Mouse (Mus musculus) heart, embryonic 12.5 days (tissue): ENCODE measurements at regions not wholly inside any gene's neighbourhood (a gene's known extent, or its start where the extent isn't known, plus 50 kb on each side); places are given as distances from the start of the nearest gene placed in this dataset.
A peak's percentile ranks its signal among the peaks of the same experiment; 100 is the strongest.

ENCODE experiments used
- ATAC-seq: fragments of 200-750 bp; cut with Nextera tagmentation; 2 replicates; pipeline ENCODE4 v1.8.0; 2017; ENCODE audit warnings: moderate TSS enrichment, moderate library complexity; ENCODE audit not compliant: insufficient number of reproducible peaks, low FRiP score
- H3K27ac ChIP-seq: fragments of 300-500 bp; sonication (generic); 2 replicates; pipeline ENCODE4 v1.5.1; 2016; ENCODE audit warnings: mild to moderate bottlenecking, moderate library complexity; ENCODE audit not compliant: poor library complexity, severe bottlenecking
- H3K27me3 ChIP-seq: fragments of 300-500 bp; sonication (generic); replicated peaks from 2 replicates; pipeline ENCODE4 v1.6.1; 2016; ENCODE audit warnings: mild to moderate bottlenecking, moderate library complexity
- H3K36me3 ChIP-seq: fragments of 300-500 bp; sonication (generic); 2 replicates; pipeline ENCODE4 v1.6.1; 2016; ENCODE audit warnings: mild to moderate bottlenecking, moderate library complexity
- H3K4me1 ChIP-seq: fragments of 300-500 bp; sonication (generic); replicated peaks from 2 replicates; pipeline ENCODE4 v1.6.1; 2016; ENCODE audit warnings: mild to moderate bottlenecking
- H3K4me2 ChIP-seq: fragments of 300-500 bp; sonication (generic); 2 replicates; pipeline ENCODE4 v1.6.1; 2016; ENCODE audit warnings: mild to moderate bottlenecking, moderate library complexity
- H3K4me3 ChIP-seq: fragments of 300-500 bp; sonication (generic); 2 replicates; pipeline ENCODE4 v1.5.1; 2016; ENCODE audit warnings: mild to moderate bottlenecking
- H3K9ac ChIP-seq: fragments of 300-500 bp; sonication (generic); 2 replicates; pipeline ENCODE4 v1.6.1; 2016; ENCODE audit warnings: mild to moderate bottlenecking, moderate library complexity
- H3K9me3 ChIP-seq: fragments of 300-500 bp; sonication (generic); replicated peaks from 2 replicates; pipeline ENCODE4 v1.6.1; 2016; ENCODE audit warnings: mild to moderate bottlenecking, moderate library complexity
- WGBS: fragments of 180-500 bp; shearing (Covaris S2); methylation state at CpG from one replicate; pipeline ENCODE4 v1.1.7; 2016; 5-methylcytosine and 5-hydroxymethylcytosine counted together

DNA sequence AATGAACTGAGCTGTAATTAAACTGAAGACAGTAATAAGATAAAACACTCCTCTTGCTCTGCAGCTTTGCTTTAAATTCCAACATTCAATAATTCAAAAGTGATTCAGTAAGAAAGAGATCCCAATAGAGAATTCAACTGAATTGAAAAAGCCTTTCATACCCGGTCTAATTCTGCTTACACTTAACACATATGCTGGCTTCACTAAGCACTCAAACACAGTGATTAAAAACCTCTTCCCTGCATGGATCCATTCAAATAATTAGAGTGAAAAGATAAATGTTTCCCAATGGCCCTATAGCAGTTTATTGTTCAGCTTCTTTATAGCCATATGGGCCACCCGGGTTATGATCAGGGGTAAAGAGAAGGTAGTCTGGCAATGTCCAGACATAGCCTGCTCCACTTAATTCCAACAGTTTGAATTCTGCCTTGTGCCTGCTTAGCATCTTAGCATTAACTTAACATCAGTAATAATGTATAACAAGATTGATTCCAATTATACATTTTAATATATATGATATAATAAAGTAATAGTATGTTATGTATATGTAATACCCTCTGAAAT is 659.9 kb upstream of the Kcnd2 start:
- H3K27me3 ChIP-seq = no peaks in the 10 kb centered on the region
- no peak for ATAC-seq
- H3K9ac ChIP-seq = no peak overlapping the region
- no peak overlapping the region for H3K4me3 ChIP-seq
- WGBS = 89% methylated on average over 2 of the region's 2 CpGs
- no peaks in the 10 kb centered on the region for H3K4me1 ChIP-seq
- H3K36me3 ChIP-seq = no peaks in the 10 kb centered on the region
- H3K27ac ChIP-seq = no peak overlapping the region
- peaks cover 5% of the 10 kb centered on the region; the same call in 1 of the 2 replicates for H3K9me3 ChIP-seq
- H3K4me2 ChIP-seq = no peak overlapping the region

DNA sequence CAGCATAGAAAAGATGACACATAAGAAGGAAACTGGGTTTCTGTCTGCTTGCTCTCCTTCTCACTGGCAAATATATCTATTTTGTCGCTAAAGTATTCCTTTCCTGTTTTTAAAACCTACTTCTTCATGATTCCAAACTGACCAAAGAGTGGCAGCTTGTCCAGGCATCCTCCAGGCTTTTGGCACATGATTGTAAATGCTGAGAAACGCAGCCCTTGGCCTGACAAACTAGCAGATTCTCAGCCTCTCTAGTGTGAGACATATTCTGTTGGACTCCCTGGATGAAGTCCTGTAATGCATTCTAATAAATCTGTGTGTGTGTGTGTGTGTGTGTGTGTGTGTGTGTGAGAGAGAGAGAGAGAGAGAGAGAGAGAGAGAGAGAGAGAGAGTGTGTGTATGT is 642.7 kb upstream of the Kcnd2 start:
- H3K27me3 ChIP-seq = no peaks in the 10 kb centered on the region
- no peak overlapping the region for H3K4me2 ChIP-seq
- WGBS = 64% methylated on average over 2 of the region's 2 CpGs
- no peak overlapping the region for H3K4me3 ChIP-seq
- no peaks in the 10 kb centered on the region for H3K9me3 ChIP-seq
- no peak overlapping the region for H3K9ac ChIP-seq
- ATAC-seq = no peak
- no peak overlapping the region for H3K27ac ChIP-seq
- no peaks in the 10 kb centered on the region for H3K36me3 ChIP-seq
- no peaks in the 10 kb centered on the region for H3K4me1 ChIP-seq

DNA sequence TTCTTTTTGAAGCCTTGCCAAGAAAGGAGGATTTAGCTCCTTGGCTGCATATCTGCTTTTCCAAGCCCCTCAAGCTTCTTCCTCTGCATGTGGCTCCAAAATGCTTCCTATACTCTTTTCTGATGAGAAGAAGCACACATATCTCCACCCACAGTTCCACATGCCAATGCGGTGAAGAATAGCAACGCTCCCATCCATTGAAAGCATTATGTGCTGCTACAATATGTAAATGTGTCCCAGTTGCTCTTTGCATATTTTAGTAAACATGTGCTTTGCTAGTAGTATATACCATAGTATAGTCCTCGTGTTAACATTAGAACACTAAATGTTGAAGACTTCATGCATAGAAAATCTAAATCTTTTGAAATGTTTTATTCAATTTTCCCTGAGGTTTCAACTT is 640.6 kb upstream of the Kcnd2 start:
- no peaks in the 10 kb centered on the region for H3K27me3 ChIP-seq
- H3K36me3 ChIP-seq = no peaks in the 10 kb centered on the region
- H3K4me1 ChIP-seq = no peaks in the 10 kb centered on the region
- ATAC-seq = no peak
- no peaks in the 10 kb centered on the region for H3K9me3 ChIP-seq
- WGBS = 80% methylated on average over 3 of the region's 3 CpGs
- H3K27ac ChIP-seq = no peak overlapping the region
- H3K4me2 ChIP-seq = no peak overlapping the region
- no peak overlapping the region for H3K4me3 ChIP-seq
- H3K9ac ChIP-seq = no peak overlapping the region

DNA sequence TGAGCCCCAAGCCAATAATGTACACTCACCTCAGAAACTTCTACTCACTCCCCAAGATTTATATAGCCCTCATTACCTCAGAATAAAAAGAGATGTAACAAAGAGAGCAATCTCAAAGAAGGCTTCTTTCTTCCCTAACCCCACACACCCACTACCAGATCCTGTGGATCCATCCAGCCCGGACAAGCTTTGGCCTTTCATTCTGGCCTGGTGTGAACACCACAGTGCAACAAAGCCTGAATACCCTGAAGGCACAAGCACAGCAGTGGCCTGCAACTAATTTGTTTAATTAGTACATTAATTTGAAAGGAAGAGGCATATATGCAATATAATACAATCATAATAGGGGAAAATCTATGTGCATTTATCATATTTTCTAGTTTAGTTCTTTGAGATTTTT is 616.5 kb upstream of the Kcnd2 start:
- WGBS = 74% methylated on average over 1 of the region's 1 CpGs
- no peak overlapping the region for H3K4me2 ChIP-seq
- H3K9me3 ChIP-seq = no peaks in the 10 kb centered on the region
- H3K9ac ChIP-seq = no peak overlapping the region
- ATAC-seq = no peak
- H3K4me3 ChIP-seq = no peak overlapping the region
- no peaks in the 10 kb centered on the region for H3K4me1 ChIP-seq
- H3K36me3 ChIP-seq = no peaks in the 10 kb centered on the region
- H3K27ac ChIP-seq = no peak overlapping the region
- no peaks in the 10 kb centered on the region for H3K27me3 ChIP-seq

GRCm38 (mm10) chr6:20604170-20604569 is 611.1 kb upstream of the Kcnd2 start:
- WGBS = 77% methylated on average over 2 of the region's 2 CpGs
- Histone ChIP-seq H3K36me3 (no peaks in the 10 kb centered on the region), H3K4me3 (no peak overlapping the region)

GRCm38 (mm10) chr6:20620476-20620875 is 594.8 kb upstream of the Kcnd2 start:
- no peak overlapping the region for H3K4me2 ChIP-seq
- no peak for ATAC-seq
- H3K27ac ChIP-seq = no peak overlapping the region
- WGBS = 60% methylated on average over 1 of the region's 1 CpGs
- 0 out of 2 replicates have a peak, but pooled peaks cover 3% of the 10 kb centered on the region for H3K9me3 ChIP-seq
- no peaks in the 10 kb centered on the region for H3K36me3 ChIP-seq
- no peak overlapping the region for H3K4me3 ChIP-seq
- no peak overlapping the region for H3K9ac ChIP-seq
- H3K27me3 ChIP-seq = no peaks in the 10 kb centered on the region
- no peaks in the 10 kb centered on the region for H3K4me1 ChIP-seq

More at GRCm38 (mm10) chr6:20604170-20604569, 611.1 kb upstream of the Kcnd2 start:
- Histone ChIP-seq H3K9ac (no peak overlapping the region), H3K27me3 (no peaks in the 10 kb centered on the region), H3K27ac (no peak overlapping the region), H3K4me2 (no peak overlapping the region), H3K4me1 (no peaks in the 10 kb centered on the region), H3K9me3 (no peaks in the 10 kb centered on the region)
- ATAC-seq = no peak

- no peak overlapping the region for H3K4me3 ChIP-seq
- H3K36me3 ChIP-seq = no peaks in the 10 kb centered on the region
- WGBS = 34% methylated on average over 3 of the region's 3 CpGs
- no peaks in the 10 kb centered on the region for H3K27me3 ChIP-seq
- no peaks in the 10 kb centered on the region for H3K4me1 ChIP-seq
- H3K9me3 ChIP-seq = no peaks in the 10 kb centered on the region
- H3K9ac ChIP-seq = no peak overlapping the region
- H3K4me2 ChIP-seq = no peak overlapping the region
- peak; percentile 55; the same call in 1 of the 2 replicates for ATAC-seq
- no peak overlapping the region for H3K27ac ChIP-seq
These were observed 588.9 kb upstream of the Kcnd2 start for GRCm38 (mm10) chr6:20626382-20626781.

GRCm38 (mm10) chr6:20627071-20627470 is 588.2 kb upstream of the Kcnd2 start:
- 46% methylated on average over 1 of the region's 1 CpGs for WGBS
- Histone ChIP-seq H3K9me3 (no peaks in the 10 kb centered on the region), H3K9ac (no peak overlapping the region), H3K4me1 (no peaks in the 10 kb centered on the region), H3K4me3 (no peak overlapping the region), H3K36me3 (no peaks in the 10 kb centered on the region), H3K27ac (0 out of 2 replicates have a peak overlapping the region, but pooled peaks have one; percentile 3), H3K27me3 (no peaks in the 10 kb centered on the region), H3K4me2 (no peak overlapping the region)
- ATAC-seq = no peak

GRCm38 (mm10) chr6:20640301-20640700 is 575.0 kb upstream of the Kcnd2 start:
- Histone ChIP-seq H3K36me3 (no peaks in the 10 kb centered on the region), H3K4me2 (no peak overlapping the region), H3K4me3 (no peak overlapping the region), H3K27me3 (no peaks in the 10 kb centered on the region), H3K9me3 (no peaks in the 10 kb centered on the region), H3K4me1 (no peaks in the 10 kb centered on the region), H3K9ac (no peak overlapping the region), H3K27ac (no peak overlapping the region)
- no peak for ATAC-seq
- WGBS = 82% methylated on average over 3 of the region's 3 CpGs

GRCm38 (mm10) chr6:20641375-20641774 is 573.9 kb upstream of the Kcnd2 start:
- H3K4me1 ChIP-seq = no peaks in the 10 kb centered on the region
- H3K9ac ChIP-seq = no peak overlapping the region
- H3K9me3 ChIP-seq = no peaks in the 10 kb centered on the region
- no peak overlapping the region for H3K4me3 ChIP-seq
- no peaks in the 10 kb centered on the region for H3K27me3 ChIP-seq
- H3K4me2 ChIP-seq = no peak overlapping the region
- H3K36me3 ChIP-seq = no peaks in the 10 kb centered on the region
- no peak overlapping the region for H3K27ac ChIP-seq
- no peak for ATAC-seq
- WGBS = 60% methylated on average over 4 of the region's 4 CpGs

DNA sequence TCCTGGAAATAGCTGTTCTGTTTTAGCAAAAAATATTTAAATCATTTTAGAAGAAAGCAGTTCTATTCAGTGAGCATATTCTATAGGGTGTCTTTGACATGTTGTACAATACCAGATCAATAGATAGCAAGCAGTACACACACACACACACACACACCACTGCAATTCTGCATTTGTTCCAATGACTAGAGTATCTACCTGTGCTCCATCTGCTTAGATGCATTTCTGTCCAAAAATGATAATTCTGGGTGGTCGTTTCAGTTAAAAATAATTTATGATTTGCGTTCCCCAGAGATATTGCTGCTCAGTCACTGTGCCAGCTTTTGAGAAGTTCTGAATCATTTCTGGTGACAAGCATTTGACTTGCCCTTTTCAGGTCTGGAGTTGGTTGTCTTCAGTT is 573.5 kb upstream of the Kcnd2 start:
- no peak for ATAC-seq
- Histone ChIP-seq H3K9ac (no peak overlapping the region), H3K4me2 (no peak overlapping the region), H3K4me1 (no peaks in the 10 kb centered on the region), H3K4me3 (no peak overlapping the region), H3K27me3 (no peaks in the 10 kb centered on the region), H3K36me3 (no peaks in the 10 kb centered on the region), H3K9me3 (no peaks in the 10 kb centered on the region), H3K27ac (no peak overlapping the region)
- WGBS = 66% methylated on average over 2 of the region's 2 CpGs

- Histone ChIP-seq H3K4me3 (no peak overlapping the region), H3K4me1 (no peaks in the 10 kb centered on the region), H3K4me2 (no peak overlapping the region), H3K36me3 (no peaks in the 10 kb centered on the region), H3K9me3 (no peaks in the 10 kb centered on the region), H3K27me3 (no peaks in the 10 kb centered on the region), H3K27ac (no peak overlapping the region), H3K9ac (no peak overlapping the region)
- 63% methylated on average over 1 of the region's 1 CpGs for WGBS
- no peak for ATAC-seq
These were observed 558.3 kb upstream of the Kcnd2 start for GRCm38 (mm10) chr6:20657042-20657441.
